Mouse (Mus musculus): ENCODE data around the gene Zbtb38.

GRCm38 (mm10) chr9:96751821-96752602 lies 619 bp downstream of the Zbtb38 start:
- TF ChIP-seq CTCF (IDR thresholded peaks at IDR 0.05; ENCODE audit: low read depth, low read length) (no peak), POLR2A (IDR thresholded peaks at IDR 0.05; ENCODE audit: borderline replicate concordance, low read depth, low read length) (no peak)
